Mouse (Mus musculus): Measurements from ENCODE around the gene Dapk2.

DNA sequence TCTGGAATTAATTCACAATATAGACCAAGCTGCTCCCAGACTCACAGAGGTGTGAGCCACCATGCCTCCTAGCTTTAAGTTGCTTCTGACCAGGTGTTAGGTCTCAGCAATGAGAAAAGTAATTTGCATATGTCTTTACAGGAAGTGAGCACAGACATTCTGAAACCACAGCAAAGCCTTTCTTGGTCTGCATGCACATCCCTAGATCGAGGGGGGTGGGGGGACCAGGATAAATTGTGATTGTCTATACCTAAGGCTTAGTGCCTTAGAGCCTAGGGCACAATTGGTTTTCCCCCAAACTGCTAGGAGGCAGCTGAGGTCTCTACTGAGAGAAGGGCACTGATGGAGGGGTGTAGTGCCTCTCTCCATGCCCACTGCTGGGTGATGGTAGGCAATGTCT is 122.5 kb downstream of the Dapk2 start:
- TF ChIP-seq CTCF (IDR thresholded peaks at IDR 0.05; ENCODE audit: low read depth) (no peak), EP300 (IDR thresholded peaks at IDR 0.05; ENCODE audit: low read depth) (no peak)
